ENCODE assay signal across 25 mouse cellular contexts in genomic region chr3:108879836-108880435, GRCm38 (mm10). TPM values are rescaled to one million over a fixed set of nuclear protein-coding genes. Genes with fewer than 3 reads are reported as not detected.
A peak's percentile ranks its signal among the peaks of the same experiment; 100 is the strongest.
DNase-seq lines count a peak whose midpoint lies in the region; ATAC-seq and TF ChIP-seq lines count a peak whose summit lies in the region.
"Had no signal": no experiment of that assay in that cellular context is flagged by ENCODE, and none has a peak within 500 bp of the region (broad histone marks: within the 10 kb centered on the region; RNA-seq: fewer than 3 reads in every experiment).

No protein-coding gene starts in this region.

- 67% methylated on average over 5 of the region's 5 CpGs for WGBS in limb, embryonic 14.5 days
- 70% methylated on average over 5 of the region's 5 CpGs for WGBS in limb, embryonic 10.5 days

- H3K9ac ChIP-seq in limb, embryonic 14.5 days (ENCODE audit: low read depth, low read length, severe bottlenecking): no peak overlapping the region
- H3K9ac ChIP-seq in CH12.LX (ENCODE audit: insufficient read depth, low read depth): no peak overlapping the region
- H3K9ac ChIP-seq: embryonic facial prominence, embryonic 12.5 days; forebrain, embryonic 15.5 days; heart, embryonic 15.5 days; lung, embryonic 14.5 days; neural tube, embryonic 15.5 days had no signal

- TF ChIP-seq CTCF in CH12.LX (conservative IDR thresholded peaks at IDR 0.05 in 1 of 2, IDR thresholded peaks at IDR 0.05 in 1 of 2; ENCODE audit: low read depth in 2 of 2, low read length in 2 of 2): no peak

- no peak overlapping the region for H3K4me3 ChIP-seq in limb, embryonic 14.5 days (replicated peaks; ENCODE audit: low read length)
- H3K4me3 ChIP-seq in limb, embryonic 10.5 days: no peak overlapping the region
- H3K4me3 ChIP-seq in CH12.LX (replicated peaks in 1 of 3; ENCODE audit: low read depth in 2 of 3, low read length in 2 of 3, poor library complexity in 1 of 3) (no peak overlapping the region), myocyte (no peak overlapping the region)
- H3K4me3 ChIP-seq: embryonic facial prominence, embryonic 12.5 days; forebrain, embryonic 15.5 days; heart, embryonic 15.5 days had no signal

- 0 out of 2 replicates have a peak overlapping the region, but pooled peaks have one; percentile 22 for H3K27ac ChIP-seq in limb, embryonic 14.5 days (replicated peaks; ENCODE audit: low read depth, low read length)
- no peak overlapping the region for H3K27ac ChIP-seq in limb, embryonic 10.5 days
- no peak overlapping the region for H3K27ac ChIP-seq in CH12.LX (ENCODE audit: insufficient read depth, low read depth)
- H3K27ac ChIP-seq: forebrain, embryonic 15.5 days; neural tube, embryonic 15.5 days had no signal

- no peak for TF ChIP-seq POLR2A in limb, embryonic 14.5 days (IDR thresholded peaks at IDR 0.05; ENCODE audit: borderline replicate concordance, extremely low read depth, insufficient read depth, insufficient read length)
- no peak for TF ChIP-seq POLR2A in CH12.LX (IDR thresholded peaks at IDR 0.05; ENCODE audit: low read depth, low read length)
- TF ChIP-seq POLR2A in myocyte (IDR thresholded peaks at IDR 0.05; ENCODE audit: insufficient read length, low read depth): no peak

- no peak for TF ChIP-seq EP300 in CH12.LX (IDR thresholded peaks at IDR 0.05; ENCODE audit: low read length)

- H3K4me1 ChIP-seq in limb, embryonic 14.5 days (ENCODE audit: control insufficient read depth, insufficient read depth, low read length): peaks cover 18% of the 10 kb centered on the region; the same call in 1 of the 2 replicates
- peaks cover 18% of the 10 kb centered on the region for H3K4me1 ChIP-seq in limb, embryonic 10.5 days
- H3K4me1 ChIP-seq in CH12.LX (ENCODE audit: control insufficient read depth in 1 of 2, insufficient read depth in 2 of 2): peaks cover 20 to 58% of the 10 kb centered on the region in 2 experiments

- in situ Hi-C loops in CH12.LX (cut with MboI; ENCODE audit: low pct_ligation_motif_present, low pct_unique_long_range_greater_than_20kb, low sequenced_read_pairs): no loop called here

- no peak for DNase-seq in limb, embryonic 14.5 days (ENCODE audit: low spot score)
- no peak for DNase-seq in limb, embryonic 10.5 days (ENCODE audit: low spot score)
- peak; percentile 15 for DNase-seq in CD4-positive, CD25-positive, alpha-beta regulatory T cell, adult 2 months (ENCODE audit: low read depth, low spot score)
- no peak for DNase-seq in CH12.LX (ENCODE audit: extremely low read depth)
- DNase-seq in testis, postnatal 10 days (ENCODE audit: low spot score): no peak
- no peak for DNase-seq in urinary bladder, adult 2 months (ENCODE audit: low spot score)
- DNase-seq in liver: no peak
- DNase-seq: adrenal gland, postnatal 36 days; cerebellum, adult 8-10 months; heart, postnatal 4 days; kidney, adult 2 months; kidney, postnatal 14 days; right cerebral cortex, postnatal 25 days had no signal

- H3K27me3 ChIP-seq in limb, embryonic 14.5 days (ENCODE audit: control insufficient read depth, insufficient read depth, low read length): no peaks in the 10 kb centered on the region
- no peaks in the 10 kb centered on the region for H3K27me3 ChIP-seq in limb, embryonic 10.5 days (ENCODE audit: low read depth, poor library complexity, severe bottlenecking)
- no peaks in the 10 kb centered on the region for H3K27me3 ChIP-seq in CH12.LX (replicated peaks)
- no peaks in the 10 kb centered on the region for H3K27me3 ChIP-seq in myocyte (ENCODE audit: control insufficient read depth, insufficient read depth, insufficient read length)
- H3K27me3 ChIP-seq: embryonic facial prominence, embryonic 12.5 days; forebrain, embryonic 15.5 days; heart, embryonic 15.5 days; neural tube, embryonic 15.5 days had no signal

- no peak for ATAC-seq in limb, embryonic 14.5 days (ENCODE audit: low FRiP score, low read depth)
- ATAC-seq: forebrain, embryonic 15.5 days; hindbrain, embryonic 16.5 days had no signal

- no peaks in the 10 kb centered on the region for H3K36me3 ChIP-seq in limb, embryonic 14.5 days (ENCODE audit: control insufficient read depth, insufficient read depth, low read length)
- H3K36me3 ChIP-seq in limb, embryonic 10.5 days: no peaks in the 10 kb centered on the region
- H3K36me3 ChIP-seq in CH12.LX (replicated peaks in 1 of 2; ENCODE audit: control insufficient read depth in 1 of 2, insufficient read depth in 1 of 2, low read length in 1 of 2) (no peaks in the 10 kb centered on the region), myocyte (ENCODE audit: control insufficient read depth, insufficient read depth) (no peaks in the 10 kb centered on the region)
- H3K36me3 ChIP-seq: embryonic facial prominence, embryonic 12.5 days; forebrain, embryonic 15.5 days; heart, embryonic 15.5 days; neural tube, embryonic 15.5 days had no signal

- no peak overlapping the region for H3K4me2 ChIP-seq in limb, embryonic 14.5 days (replicated peaks; ENCODE audit: low read depth, low read length, severe bottlenecking)
- H3K4me2 ChIP-seq in CH12.LX (ENCODE audit: insufficient read depth, low read depth, poor library complexity, severe bottlenecking): peak overlapping the region; percentile 74; the same call in 1 of the 2 replicates
- H3K4me2 ChIP-seq in myocyte (ENCODE audit: low read depth): peak overlapping the region; percentile 85
- H3K4me2 ChIP-seq: embryonic facial prominence, embryonic 12.5 days; forebrain, embryonic 15.5 days; liver, embryonic 11.5 days; neural tube, embryonic 15.5 days had no signal

- no peak for TF ChIP-seq RAD21 in CH12.LX (IDR thresholded peaks at IDR 0.05; ENCODE audit: low read depth, low read length)

- dilution Hi-C loops in CH12.LX (cut with MboI; ENCODE audit: extremely low pct_ligation_motif_present, extremely low pct_unique_long_range_greater_than_20kb, low sequenced_read_pairs): no loop called here

- H3ac ChIP-seq in myocyte (ENCODE audit: control insufficient read depth, insufficient read length): no peak overlapping the region

- no peaks in the 10 kb centered on the region for H3K79me2 ChIP-seq in CH12.LX (replicated peaks; ENCODE audit: control insufficient read depth, extremely low read depth, insufficient read depth, poor library complexity, severe bottlenecking)
- no peaks in the 10 kb centered on the region for H3K79me2 ChIP-seq in myocyte (ENCODE audit: control insufficient read depth, insufficient read depth)

- no peaks in the 10 kb centered on the region for H3K9me3 ChIP-seq in limb, embryonic 14.5 days (ENCODE audit: control insufficient read depth, low read length)
- no peaks in the 10 kb centered on the region for H3K9me3 ChIP-seq in limb, embryonic 10.5 days (replicated peaks)
- H3K9me3 ChIP-seq in CH12.LX (replicated peaks; ENCODE audit: low read length): no peaks in the 10 kb centered on the region
- H3K9me3 ChIP-seq: embryonic facial prominence, embryonic 12.5 days; forebrain, embryonic 15.5 days; heart, embryonic 15.5 days; neural tube, embryonic 15.5 days had no signal

TF ChIP-seq in CH12.LX, 34 proteins besides CTCF, POLR2A, EP300 and RAD21 (continues in another document):
- TF ChIP-seq MYC (IDR thresholded peaks at IDR 0.05; ENCODE audit: low read depth, low read length) (no peak), UBTF (IDR thresholded peaks at IDR 0.05; ENCODE audit: low read depth, low read length) (no peak), MXI1 (IDR thresholded peaks at IDR 0.05; ENCODE audit: low read depth, low read length) (no peak)

TF ChIP-seq in myocyte, 11 proteins besides CTCF, POLR2A, EP300 and RAD21 (continues in another document):
- no peak for TF ChIP-seq E2F4 (IDR thresholded peaks at IDR 0.05; ENCODE audit: insufficient read depth)
- no peak for TF ChIP-seq CEBPB (IDR thresholded peaks at IDR 0.05; ENCODE audit: insufficient read depth, poor library complexity, severe bottlenecking)
- no peak for TF ChIP-seq SRF (IDR thresholded peaks at IDR 0.05; ENCODE audit: control insufficient read depth, insufficient read length, low read depth)
- no peak for TF ChIP-seq MAX (IDR thresholded peaks at IDR 0.05; ENCODE audit: low read depth)

RNA-seq across cellular contexts. Expression of gene Fndc7, which starts 9.9 kb away (rescaled TPM):
- 0.17 and 0.35 TPM in 2 replicates for polyA plus RNA-seq in limb, embryonic 14.5 days (2012; rRNA removed)
- polyA plus RNA-seq in limb, embryonic 14.5 days (2014; fragmentation: Nextera tagmentation; extraction: Ambion mirVana): 0.23 and 0.25 TPM in 2 replicates
- polyA plus RNA-seq in limb, embryonic 10.5 days (2016; fragmentation: Nextera tagmentation; extraction: Ambion mirVana): 0.14 TPM in 1 of 2 replicates, not detected in the other
- total RNA-seq in CH12.LX (2012; rRNA removed) (0.42 and 0.81 TPM in 2 replicates), CH12.LX (2014; rRNA removed) (1.1 TPM in 2 replicates)
- polyA plus RNA-seq in CH12.LX (2012; ENCODE audit: insufficient read length, low read depth) (0.57 and 0.61 TPM in 2 replicates), myocyte (2012; fragmentation: generic; extraction: Trizol) (0.26 TPM)
- 0.24 and 0.29 TPM in 2 replicates for polyA plus RNA-seq in urinary bladder, adult 2 months (2012; rRNA removed)
- total RNA-seq: left cerebral cortex, postnatal 36 days; MEL had no signal
- polyA plus RNA-seq: forebrain, embryonic 15.5 days; liver, embryonic 11.5 days; midbrain, embryonic 14.5 days had no signal

RNA-seq across cellular contexts. Expression of gene Prpf38b, which starts 31.6 kb away (rescaled TPM):
- 95.1 and 110 TPM in 2 replicates for polyA plus RNA-seq in limb, embryonic 14.5 days (2012; rRNA removed)
- 58.9 and 72.4 TPM in 2 replicates for polyA plus RNA-seq in limb, embryonic 14.5 days (2014; fragmentation: Nextera tagmentation; extraction: Ambion mirVana)
- polyA plus RNA-seq in limb, embryonic 10.5 days (2016; fragmentation: Nextera tagmentation; extraction: Ambion mirVana): 69.9 and 72.6 TPM in 2 replicates
- 42.6 and 47.4 TPM in 2 replicates for total RNA-seq in CH12.LX (2012; rRNA removed)
- 42.9 and 55.9 TPM in 2 replicates for total RNA-seq in CH12.LX (2014; rRNA removed)
- polyA plus RNA-seq in CH12.LX (2012; ENCODE audit: insufficient read length, low read depth): 177 and 193 TPM in 2 replicates
- polyA plus RNA-seq in myocyte (2012; fragmentation: generic; extraction: Trizol): 19.0 TPM
- 77.1 and 80.1 TPM in 2 replicates for polyA plus RNA-seq in urinary bladder, adult 2 months (2012; rRNA removed)

RNA-seq across cellular contexts. Expression of gene Stxbp3, which starts 39.6 kb away (rescaled TPM):
- 23.5 and 28.4 TPM in 2 replicates for polyA plus RNA-seq in limb, embryonic 14.5 days (2012; rRNA removed)
- polyA plus RNA-seq in limb, embryonic 14.5 days (2014; fragmentation: Nextera tagmentation; extraction: Ambion mirVana): 33.0 and 38.1 TPM in 2 replicates
- polyA plus RNA-seq in limb, embryonic 10.5 days (2016; fragmentation: Nextera tagmentation; extraction: Ambion mirVana): 20.8 and 24.6 TPM in 2 replicates
- total RNA-seq in CH12.LX (2012; rRNA removed) (14.5 and 21.5 TPM in 2 replicates), CH12.LX (2014; rRNA removed) (14.4 and 16.7 TPM in 2 replicates)
- polyA plus RNA-seq in CH12.LX (2012; ENCODE audit: insufficient read length, low read depth) (12.1 and 16.7 TPM in 2 replicates), myocyte (2012; fragmentation: generic; extraction: Trizol) (11.9 TPM)
- polyA plus RNA-seq in urinary bladder, adult 2 months (2012; rRNA removed): 43.3 and 49.4 TPM in 2 replicates

RNA-seq across cellular contexts. Expression of gene Henmt1, which starts 59.7 kb away (rescaled TPM):
- 0.33 and 0.74 TPM in 2 replicates for polyA plus RNA-seq in limb, embryonic 14.5 days (2012; rRNA removed)
- polyA plus RNA-seq in limb, embryonic 14.5 days (2014; fragmentation: Nextera tagmentation; extraction: Ambion mirVana): 0.64 and 0.78 TPM in 2 replicates
- 0.48 and 0.88 TPM in 2 replicates for polyA plus RNA-seq in limb, embryonic 10.5 days (2016; fragmentation: Nextera tagmentation; extraction: Ambion mirVana)
- total RNA-seq in CH12.LX (2012; rRNA removed) (not detected in 2 replicates), CH12.LX (2014; rRNA removed) (not detected in 2 replicates)
- polyA plus RNA-seq in CH12.LX (2012; ENCODE audit: insufficient read length, low read depth) (0.45 TPM in 1 of 2 replicates, not detected in the other), myocyte (2012; fragmentation: generic; extraction: Trizol) (not detected)
- 0.08 and 0.10 TPM in 2 replicates for polyA plus RNA-seq in urinary bladder, adult 2 months (2012; rRNA removed)
- total RNA-seq: adrenal gland, postnatal 36 days; gastrocnemius, postnatal 4 days; heart, postnatal 4 days; MEL had no signal
- polyA plus RNA-seq: heart, embryonic 15.5 days had no signal
